Mouse (Mus musculus) lung, postnatal 10 days (tissue): ENCODE measurements at regions not wholly inside any gene's neighbourhood (a gene's known extent, or its start where the extent isn't known, plus 50 kb on each side); places are given as distances from the start of the nearest gene placed in this dataset.
A peak's percentile ranks its signal among the peaks of the same experiment; 100 is the strongest.

Experiments used
- DNase-seq: peaks from one replicate; pipeline ENCODE4 v3.0.0; 2021

DNA sequence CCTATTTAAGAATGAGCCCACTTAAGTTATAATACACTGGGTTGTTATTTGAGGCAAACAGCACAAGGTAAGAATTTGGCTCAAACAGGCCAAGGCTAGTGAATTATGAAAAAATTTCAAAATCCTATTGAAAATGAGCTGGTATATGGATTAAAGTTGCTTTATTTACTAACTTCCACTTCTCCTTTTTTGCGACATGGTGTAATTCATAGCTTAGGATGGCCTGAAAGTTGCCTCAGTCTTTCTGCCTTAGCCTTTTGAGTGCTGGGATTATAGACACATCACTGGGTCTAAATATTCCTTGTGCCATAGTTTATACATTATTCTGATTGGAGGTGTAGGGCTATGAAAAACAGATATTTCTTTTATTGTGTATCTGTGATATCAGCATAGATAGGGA is 81.9 kb downstream of the Edem1 start:
- DNase-seq = no peak

DNA sequence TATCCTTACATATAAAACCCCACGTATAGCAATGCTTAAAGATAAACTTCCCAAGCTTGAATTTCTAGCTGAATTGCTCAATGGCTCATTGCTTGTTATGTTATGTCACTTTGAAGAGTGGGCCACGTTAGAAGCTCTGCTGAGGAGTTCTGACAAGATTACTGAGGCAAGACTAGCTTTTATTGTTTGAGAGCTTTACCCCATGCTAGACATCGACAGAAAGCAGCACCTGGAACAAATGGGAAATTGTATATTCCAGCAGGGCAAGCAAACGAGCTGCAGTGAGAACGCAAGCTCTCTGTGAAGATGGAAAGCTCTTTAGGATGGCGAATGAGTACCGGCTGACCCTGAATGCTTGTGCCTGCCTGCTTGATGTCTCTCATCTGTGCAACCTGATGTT is 84.1 kb downstream of the Edem1 start:
- no peak for DNase-seq

DNA sequence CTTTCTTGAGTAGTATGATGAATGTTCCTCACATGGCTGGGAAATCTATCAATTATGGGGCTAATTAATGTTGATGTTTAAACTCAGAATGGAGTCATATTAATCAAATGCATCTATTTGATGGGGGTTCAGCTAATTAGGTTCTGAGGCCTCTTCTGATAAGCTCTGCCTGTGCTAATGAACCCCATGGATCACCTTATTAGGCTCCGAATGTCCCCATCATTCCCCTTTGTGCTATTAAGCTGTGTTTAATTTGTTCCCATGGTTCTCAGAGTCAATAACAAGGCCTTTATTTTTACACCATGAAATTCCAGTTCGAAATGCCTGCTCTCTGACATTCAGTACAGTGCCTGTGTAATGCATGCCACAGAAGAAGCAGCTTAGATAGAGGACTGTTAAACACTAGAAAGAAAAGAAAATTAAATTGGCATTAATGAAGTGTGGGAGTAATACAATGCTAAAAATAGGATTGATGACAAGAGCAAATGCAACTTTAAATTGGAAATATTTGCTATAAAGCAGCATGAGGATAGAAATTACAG is 91.0 kb downstream of the Edem1 start:
- DNase-seq = no peak

DNA sequence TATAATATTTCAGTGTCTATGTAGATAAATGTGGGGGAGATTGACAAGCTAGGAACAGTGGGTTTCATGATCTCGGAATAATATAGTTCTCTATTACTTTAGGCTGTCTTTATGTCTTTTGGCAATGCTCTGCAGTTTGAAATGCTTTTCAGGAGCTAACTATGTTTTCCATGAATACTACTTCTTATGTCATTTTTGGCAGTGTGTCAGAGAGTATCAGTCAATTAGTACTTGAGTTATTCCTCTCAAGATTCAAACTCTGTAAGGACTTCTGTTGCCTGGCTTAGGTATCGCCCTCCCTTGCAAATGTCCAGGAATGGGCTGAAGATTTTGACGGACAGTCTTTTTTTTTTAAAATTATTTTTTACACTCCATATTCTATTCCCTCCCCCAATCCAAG is 92.7 kb downstream of the Edem1 start:
- no peak for DNase-seq

DNA sequence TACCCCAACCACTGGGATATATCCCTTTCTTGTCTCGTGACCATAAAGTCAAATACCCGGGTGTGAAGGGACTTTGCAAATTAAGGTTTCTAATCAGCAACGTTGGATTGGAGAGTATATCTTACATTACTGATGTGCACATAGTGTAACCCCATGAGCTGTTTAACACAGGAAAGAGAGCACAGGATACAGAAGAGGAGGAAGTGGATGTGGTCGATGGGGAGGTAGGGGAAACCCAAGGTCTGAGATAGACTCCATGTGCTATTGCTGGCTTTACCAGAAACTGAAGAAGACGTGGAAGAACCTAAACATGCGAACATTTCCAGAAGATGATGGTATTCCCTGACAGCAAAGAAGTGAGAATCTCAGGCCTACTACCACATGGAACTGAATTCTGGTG is 94.1 kb downstream of the Edem1 start:
- DNase-seq = no peak

DNA sequence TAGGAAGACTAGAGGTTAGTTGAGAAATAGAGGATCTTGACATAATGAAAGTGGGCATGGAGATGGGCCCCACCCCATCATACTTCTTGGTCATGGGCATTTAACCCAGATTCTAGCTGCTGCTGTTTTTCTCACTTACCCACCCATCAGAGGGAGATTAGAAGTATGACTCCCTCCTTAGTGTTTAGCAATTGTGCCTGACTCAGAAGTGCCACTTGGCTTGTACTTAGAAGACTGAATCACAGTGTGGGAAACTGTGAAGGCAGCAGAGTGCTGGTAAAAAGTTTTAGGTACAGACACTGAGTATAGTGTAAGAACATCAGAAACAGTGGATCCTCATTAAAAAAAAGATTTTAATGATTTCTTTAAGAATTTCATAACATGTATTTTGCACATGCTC is 100.5 kb downstream of the Edem1 start:
- DNase-seq = no peak

DNA sequence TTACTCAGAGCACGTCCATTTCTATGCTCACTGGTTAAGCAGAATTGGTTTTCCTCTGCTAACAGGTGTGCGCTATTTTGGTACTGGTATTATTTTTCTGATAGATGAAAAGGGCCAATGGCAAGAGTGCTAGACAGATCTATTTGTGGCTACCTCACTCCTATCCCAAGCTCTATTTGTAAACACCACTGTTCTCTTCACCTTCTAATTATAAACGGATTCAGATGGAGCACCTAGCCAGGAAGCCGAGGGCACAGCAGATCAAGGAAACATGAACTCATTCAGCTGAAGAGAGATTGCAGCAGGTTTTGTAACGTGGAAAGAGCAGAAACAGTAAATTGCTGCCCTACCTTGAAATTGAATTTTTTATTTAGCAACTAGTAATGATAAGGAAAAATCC is 110.2 kb downstream of the Edem1 start:
- no peak for DNase-seq

DNA sequence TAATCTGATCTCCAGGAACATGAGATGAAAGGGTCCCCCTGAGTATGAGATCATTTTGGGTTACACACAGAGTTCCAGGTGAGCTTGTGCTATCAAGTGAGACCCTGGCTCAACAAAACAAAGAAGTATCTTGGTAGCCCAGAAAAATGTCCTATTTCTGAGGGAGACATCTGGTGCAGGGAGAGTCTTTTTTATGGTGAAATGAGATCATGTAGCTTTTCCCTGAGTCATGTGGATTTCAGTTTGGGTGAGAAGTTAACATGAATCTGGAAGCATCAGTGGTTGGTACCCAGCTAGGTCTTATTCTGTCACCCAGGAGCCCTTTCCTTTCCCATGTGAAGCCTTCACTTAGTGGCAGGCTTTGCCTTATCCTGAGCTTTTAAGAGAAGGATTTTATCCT is 113.8 kb downstream of the Edem1 start:
- no peak for DNase-seq

DNA sequence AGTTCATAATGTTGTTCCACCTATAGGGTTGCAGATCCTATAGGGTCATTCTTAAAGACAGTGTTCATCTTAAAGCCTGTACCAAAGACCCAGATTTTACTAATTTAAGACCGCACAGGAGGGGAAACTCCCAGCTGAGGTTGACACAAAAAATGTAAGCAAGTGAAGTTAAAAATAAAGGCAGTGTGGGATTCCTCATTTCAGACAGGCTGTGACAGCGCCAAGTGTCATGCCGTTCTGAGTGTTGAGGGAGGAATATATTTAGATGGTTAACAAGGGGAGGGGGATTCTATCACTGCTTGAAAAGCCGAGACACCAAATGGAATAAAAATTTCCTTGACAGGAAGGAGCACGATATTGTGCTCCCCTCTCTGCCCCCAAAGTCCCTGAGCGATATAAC is 123.9 kb downstream of the Edem1 start:
- DNase-seq = no peak

DNA sequence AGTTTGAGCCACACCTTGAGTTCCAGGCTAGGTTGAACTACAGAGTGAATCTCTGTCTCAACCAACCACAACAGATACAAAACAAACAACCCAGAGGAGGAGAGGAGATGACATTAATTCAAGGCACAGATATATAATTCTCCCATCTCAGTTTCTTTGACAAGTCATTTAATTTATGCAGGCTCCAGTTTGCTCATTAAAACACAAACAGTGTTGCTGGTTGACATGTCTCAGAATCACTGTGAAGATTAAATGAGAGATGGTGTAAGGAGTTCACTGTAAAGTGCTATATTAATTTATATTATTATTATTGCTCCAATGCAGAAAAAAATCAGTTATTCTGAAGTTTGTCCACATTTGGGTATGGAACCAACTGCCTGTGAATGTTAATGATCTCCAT is 134.4 kb downstream of the Edem1 start:
- no peak for DNase-seq

DNA sequence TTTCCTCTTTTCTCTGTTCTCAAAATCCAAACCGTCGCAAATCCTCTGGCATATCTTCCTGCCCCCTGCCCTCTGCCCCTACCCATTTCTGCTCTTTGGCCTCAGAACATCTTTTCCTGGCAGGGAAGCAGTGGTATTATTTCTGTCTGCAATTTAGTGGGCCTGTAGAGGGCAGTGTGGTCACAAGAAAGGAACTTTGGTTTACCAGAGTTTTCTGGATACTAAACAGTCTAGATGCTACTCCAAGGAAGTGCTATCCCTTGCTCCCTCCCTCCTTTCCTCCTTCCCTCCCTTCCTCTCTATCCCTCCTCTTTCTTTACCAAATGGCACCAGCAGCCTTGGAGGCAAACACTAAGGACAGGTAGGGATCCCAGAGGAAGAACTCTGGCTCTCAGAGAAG is 134.9 kb downstream of the Edem1 start:
- DNase-seq = peak; percentile 65

DNA sequence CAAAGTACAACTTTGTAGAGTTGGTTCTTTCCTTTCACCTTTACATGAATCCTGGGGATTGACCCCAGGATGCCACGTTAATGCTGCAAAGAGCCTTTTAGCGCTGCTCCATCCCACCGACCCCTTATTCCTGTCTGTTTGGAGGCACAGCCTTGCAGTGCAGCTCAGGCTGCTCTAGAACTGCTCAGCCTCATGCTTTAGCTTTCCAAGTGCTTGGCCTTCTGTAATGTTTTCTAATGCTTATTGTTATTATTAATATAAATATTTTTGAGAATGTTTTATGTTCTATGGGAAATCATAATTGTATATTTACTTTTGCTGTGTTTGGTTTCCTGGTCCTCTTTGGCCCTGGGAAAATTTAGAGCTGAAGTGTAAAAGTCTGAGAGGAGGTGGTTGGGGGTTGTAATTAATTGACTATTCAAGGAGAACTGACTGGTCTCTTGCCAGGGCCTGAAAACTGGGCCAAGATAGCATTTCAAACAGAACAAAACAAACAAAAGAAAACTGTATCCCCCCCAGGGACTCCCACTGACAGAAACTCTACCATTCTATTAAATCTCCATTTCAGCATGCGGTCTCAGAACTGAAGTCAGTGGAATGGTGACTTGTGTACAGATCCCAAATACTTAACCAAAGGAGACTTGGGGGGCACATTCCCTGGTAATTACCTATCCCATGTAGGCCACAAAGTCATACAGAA is 141.2 kb downstream of the Edem1 start:
- DNase-seq = peak; percentile 10

DNA sequence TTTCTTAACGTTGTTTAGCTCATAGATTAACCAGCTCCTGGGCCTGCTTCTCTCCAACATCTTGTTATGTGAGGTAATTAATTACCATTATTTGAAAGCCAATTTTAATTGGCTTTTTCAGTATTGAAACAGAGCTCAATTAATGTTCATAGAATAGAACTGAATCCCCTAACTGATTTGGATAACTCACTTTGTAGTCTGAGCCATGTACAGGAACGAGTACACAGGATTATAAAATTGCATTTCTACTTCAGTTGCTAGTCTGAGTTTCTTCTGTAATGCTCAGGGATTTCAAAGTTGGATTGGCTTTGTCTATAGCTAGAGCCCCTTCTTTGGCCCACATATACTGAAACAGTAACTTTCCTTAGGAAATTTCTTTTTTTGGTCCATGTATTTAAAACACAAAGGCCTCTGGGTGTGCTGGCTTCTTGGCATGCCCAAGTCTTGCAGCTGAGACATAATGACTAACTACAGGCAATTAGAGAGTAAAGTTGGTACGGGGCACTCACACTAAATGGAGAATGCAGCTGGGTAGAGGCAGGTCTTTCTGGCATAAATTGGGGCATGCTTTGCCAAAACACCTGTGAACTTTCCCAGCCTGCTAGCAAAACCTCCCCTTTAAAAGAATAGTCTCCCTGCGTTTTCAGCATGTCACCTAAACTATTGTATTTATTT is 143.1 kb downstream of the Edem1 start:
- DNase-seq = no peak

DNA sequence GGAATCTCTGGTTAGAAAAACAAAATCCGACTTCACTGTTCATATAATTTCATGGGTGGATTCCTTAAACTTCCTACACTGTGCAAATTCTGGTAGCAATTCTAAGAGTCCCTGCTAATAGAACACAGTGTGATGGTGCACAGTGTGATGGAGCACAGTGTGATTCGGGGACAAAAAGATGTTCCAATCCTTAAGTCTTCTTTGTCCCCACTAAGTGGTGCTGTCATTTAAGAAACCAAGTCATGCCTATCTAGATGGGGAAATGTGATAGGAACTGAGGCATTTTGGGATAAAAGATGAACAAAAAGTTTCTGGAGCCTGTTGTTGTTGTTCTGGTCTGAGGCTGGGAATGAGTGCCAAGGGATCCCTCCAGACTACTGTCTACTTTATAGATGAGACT is 145.3 kb downstream of the Edem1 start:
- no peak for DNase-seq

DNA sequence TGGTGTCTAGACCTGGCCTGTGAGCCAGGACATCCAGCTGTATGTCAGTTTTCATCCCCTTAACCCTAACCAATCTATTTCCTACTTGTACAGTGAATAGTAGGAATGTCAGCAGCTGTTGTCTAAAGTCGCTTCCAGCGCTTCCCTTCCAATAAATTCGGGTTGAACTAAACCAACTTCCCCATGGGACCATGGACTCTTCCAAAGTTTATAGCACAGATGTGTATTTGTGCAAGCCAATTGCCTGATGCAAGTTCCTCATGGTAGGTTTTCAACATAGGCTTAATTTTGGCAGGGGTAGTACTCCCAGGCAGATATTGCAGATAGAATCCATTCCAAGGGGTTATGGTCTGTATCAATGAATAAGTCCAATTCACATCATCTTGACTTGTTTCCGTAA is 161.1 kb downstream of the Edem1 start:
- no peak for DNase-seq

DNA sequence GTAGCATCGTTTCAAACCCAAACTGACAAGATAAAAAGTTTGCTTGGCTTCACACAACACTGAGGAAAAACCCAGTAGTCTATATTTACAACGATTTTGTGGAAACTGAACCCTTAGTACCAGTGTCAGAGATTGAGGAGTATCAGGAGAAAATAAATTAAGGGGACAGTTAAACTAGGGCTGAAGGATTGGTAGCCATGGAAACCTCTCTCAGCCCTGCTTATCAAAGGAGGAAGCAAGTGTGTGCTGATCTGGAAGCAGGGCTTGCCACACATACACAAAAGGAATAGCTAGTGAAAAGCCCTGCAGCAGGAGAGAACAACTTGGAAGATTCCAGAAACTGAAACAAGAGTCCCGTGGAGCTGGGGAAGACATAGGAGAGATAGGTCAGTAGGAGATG is 165.3 kb downstream of the Edem1 start:
- DNase-seq = no peak

DNA sequence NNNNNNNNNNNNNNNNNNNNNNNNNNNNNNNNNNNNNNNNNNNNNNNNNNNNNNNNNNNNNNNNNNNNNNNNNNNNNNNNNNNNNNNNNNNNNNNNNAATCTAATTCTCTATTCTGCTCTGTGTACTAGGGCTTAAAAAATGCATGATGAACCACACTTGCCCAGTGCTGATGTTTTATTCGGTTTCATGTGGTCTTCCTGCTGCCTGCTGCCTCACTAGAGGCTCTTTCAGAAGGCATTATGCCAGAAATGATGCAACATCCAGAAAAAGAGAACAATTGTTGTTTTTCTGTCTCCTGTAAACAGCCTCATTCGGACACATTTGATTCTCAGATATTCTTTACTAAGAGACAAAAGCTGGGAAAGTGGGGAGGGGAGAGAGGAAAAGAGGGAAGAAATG is 176.0 kb downstream of the Edem1 start:
- DNase-seq = no peak

DNA sequence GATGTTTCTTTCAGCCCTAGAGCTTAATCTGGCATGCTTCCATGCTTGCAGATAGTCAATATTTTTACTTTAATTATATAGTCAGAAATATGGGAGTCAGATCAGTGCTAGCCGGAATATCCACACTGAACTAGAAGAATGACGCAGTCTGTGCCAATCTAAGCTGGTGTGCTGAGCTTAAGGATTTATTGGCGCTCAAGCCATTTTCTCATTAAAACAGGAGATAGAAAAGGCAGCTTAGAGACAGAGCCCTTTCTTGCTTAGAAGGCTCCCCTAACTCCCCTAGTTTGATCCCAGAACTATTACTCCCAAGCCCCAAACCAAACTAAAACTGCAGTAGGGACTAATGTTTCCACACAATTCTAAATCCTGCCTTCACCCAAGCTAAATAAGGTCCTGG is 180.9 kb downstream of the Edem1 start:
- DNase-seq = no peak

DNA sequence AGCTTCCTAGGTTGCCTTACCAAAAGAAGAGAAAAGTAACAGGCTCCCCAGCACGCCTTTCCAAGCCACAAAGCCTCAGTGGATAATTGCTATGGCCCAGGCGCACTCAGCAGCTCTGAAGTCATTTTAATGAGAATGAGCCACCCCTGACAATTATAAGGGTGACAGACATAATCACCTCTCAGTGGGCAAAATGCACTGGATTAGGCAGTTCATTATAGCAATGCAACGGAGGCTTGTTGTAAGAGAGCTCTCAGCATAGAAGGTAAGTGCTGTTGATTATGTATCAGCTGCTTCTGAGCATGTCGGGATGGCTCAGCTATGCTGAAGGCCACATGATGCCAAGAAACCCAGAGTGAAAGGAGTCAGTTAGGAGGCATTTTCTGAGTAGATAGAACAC is 181.4 kb downstream of the Edem1 start:
- DNase-seq = no peak

DNA sequence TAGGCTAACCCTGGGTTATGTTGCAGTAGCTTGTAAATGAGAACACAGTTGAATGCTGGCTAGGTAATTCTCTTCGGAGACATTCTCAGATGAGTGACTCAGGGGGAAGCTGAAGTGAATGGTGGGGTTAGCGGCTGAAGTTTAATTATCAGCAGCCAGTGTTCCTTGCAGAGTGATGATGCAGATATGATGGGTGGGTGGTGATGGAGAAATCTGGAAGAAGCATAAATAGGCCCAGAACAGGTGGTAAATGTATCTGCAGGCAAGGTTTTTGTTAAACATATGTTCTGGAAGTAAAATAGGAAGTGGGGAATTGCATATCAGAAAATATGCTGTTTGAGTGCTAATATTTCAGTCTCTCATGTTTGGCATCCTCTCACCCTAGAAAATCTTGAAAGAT is 191.3 kb downstream of the Edem1 start:
- no peak for DNase-seq
